Mouse (Mus musculus): ENCODE results near the gene Acd. TPM values are rescaled to one million over a fixed set of nuclear protein-coding genes. Genes with fewer than 3 reads are reported as not detected.

The Acd gene
- 1 to 10 TPM; 6.5 to 6.8 TPM for total RNA-seq (2021)
- long read RNA-seq, experiment 1, transcript Acd-201 (11 exons, 3,154 nt): major isoform, 9 of 13 reads
- long read RNA-seq, experiment 1, partial matches to known transcripts: 1 of 13 reads
- long read RNA-seq, experiment 1, other reads (novel, unspliced or antisense): 3 of 13 reads
- long read RNA-seq, experiment 2, partial matches to known transcripts: 0 of 7 reads
- long read RNA-seq, experiment 2, other reads (novel, unspliced or antisense): 4 of 7 reads

DNA sequence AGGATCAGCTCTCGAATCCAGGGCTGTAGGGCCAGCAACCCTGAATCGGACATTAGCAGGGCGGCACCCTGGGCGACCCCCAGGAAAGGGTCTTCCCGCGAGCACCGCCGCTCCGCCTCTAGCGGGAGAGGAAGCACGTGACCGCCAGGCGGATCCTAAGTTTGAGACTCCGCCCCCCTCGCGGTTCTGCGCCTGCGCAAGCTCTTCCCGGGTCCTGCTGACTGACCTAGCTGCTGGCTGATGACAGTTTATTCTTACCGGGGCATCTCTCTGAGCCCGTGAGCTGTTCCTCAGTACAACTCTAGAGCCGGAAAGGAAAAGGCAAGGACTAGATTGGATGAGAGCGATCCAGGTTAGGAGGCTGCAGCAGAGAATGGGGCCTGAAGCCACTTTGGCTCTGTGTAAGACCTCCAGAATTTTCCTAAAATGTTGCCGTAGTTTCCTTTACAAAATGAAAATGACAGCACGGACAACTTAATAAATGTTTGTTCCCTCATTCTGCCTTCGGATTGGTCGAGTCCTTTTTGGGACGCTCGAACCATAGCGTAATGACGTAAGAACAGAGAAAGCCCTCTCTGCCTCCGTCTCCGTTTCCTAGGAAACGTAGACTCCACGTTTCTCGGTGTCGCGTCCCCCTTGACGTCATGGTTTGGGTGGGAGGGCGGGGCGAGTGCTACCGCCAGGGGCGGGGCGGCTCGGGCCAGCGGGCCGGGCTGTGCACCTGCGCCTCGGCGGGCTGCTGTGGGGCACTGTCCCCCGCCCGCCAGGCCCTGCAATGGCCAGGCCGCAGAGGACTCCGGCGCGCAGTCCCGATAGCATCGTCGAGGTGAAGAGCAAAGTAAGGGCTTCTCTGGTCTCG lies at the start of gene Acd, which contains the start of gene Pard6a:
Gene Acd (minus strand): TSS at position 137 of the 859 bp plus-strand sequence.
Gene Pard6a (plus strand): TSS at position 183 of the 859 bp plus-strand sequence.
- DNase-seq: peak; percentile 91

DNA sequence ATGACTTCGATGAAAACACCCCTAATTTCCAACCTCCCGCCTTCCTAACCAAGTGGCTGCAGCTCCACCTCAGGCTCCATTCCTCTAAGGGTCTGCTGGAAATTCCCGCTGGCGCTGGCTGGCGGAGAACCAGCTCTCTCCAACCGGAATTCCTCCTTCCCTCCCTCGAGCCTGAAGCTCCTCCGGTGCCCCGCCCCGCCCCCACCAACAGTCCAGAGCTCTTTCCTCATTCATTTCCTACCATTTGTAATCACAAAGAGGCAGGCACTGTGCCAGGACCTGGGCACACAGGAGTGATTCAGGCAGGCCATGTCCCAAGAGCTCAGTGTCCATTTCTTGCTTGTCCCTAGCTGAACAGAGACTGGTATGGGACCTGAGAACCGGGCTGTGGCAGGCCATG lies 49.7 kb upstream of the Acd start:
- peak; percentile 35 for DNase-seq

DNA sequence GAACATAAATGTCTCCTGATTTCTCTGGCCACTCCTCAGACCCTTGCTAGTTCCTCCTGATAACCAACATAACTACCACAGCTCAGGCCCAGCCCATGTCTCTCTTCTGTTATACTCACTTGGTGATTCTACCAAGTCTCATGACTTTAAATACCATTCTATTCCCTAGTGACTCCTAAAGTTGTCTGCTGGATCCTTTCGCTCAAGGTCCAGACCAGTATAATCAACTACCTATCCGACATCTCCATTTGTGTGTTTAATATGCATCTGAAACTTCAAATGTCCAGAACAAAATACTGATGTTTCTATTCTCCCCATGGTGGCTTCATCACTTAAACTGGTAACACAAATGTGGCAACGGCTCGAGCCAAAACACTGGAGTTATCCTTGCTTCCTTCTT lies 42.4 kb upstream of the Acd start:
- no peak for DNase-seq

DNA sequence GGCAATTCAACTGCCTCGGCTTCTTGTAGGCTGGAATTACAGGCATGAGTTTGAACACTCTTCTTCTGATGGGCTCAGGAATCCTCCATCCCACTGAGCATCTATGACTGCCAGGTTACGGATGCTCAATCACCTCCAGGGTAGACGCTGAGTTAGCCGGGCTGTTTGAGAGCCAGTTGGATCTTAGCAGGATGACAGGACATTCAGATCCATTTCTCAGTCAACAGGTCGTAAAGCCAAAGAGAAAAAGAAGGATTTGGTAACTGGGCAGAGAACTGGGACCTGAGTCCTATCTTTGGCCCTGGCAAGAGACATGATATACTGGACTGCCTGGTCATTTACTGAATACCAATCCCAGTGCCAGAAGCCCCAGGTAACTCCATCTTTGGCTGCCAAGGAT lies 38.3 kb upstream of the Acd start:
- DNase-seq: peak; percentile 55

DNA sequence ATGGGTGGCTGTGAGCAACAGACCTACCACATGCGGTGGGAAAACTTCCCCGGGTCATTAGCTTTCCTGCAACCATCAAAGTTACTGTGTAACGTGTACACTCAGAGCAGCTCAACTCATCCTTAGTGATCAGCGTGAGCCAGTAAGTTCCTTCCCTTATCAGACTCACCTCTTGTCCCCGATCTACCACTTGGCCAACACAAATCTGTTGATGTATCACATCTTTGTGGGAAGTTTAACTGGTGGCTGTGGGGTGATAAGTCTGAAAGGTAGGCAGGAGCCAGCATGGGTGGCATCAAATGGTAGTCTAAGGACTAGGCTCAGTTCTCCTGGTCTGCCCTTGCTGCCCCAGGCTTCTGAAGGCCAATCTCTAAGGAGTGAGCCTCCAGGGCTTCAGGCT lies 31.3 kb upstream of the Acd start:
- no peak for DNase-seq

DNA sequence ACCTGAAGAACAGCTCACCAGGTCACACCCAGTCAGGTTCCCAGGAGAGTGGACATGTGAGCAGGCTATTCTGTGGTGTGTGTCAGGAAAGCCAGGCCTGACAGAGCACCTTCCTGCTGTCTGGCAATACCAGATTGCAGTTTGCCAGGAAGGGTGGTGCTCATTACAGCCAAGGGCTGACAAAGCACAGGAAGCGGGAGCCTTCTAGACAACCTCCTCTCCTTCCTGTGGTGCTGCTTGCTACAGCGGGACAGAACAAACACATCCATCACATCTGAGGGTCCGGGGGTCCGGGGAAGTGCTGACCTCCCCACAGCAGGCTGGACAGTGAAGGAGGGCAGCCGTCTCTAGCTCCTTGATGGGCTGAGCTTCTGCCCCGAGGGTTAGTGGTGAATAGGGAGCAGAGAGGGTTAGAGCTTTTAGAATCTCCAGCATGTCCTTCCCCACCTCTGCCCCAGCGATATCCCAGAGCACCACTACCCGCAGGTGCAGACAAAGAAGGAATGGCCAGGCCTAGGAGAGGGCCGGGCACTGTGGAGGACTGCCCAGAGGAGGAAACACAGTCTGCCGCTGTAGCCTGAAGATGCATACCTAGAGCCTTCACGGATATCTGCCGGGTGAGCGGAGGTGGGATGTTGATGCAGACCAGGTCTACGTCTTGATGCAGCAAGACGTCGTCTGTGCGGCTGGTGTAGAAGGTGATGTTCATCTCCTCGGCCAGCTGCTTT lies 26.7 kb upstream of the Acd start:
- peak; percentile 53 for DNase-seq

DNA sequence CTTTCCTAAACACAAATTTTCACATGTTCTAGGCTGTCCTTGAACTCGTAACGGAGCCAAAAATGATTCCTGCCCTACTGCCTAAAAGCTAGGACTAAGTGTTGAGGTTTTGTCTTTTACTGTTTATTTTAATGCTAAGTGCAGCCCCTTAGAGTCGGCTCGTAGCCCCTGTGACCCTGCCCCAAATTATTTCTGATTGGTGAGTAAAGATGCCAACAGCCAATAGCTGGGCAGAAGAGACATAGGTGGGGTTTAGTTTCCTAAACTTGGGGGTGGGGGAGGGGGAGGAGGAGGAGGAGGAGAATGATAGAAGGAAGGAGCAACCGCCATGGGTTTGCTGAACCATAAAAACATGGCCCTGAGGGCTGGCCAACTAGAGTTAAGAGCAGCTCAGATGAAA lies 24.8 kb upstream of the Acd start:
- no peak for DNase-seq

DNA sequence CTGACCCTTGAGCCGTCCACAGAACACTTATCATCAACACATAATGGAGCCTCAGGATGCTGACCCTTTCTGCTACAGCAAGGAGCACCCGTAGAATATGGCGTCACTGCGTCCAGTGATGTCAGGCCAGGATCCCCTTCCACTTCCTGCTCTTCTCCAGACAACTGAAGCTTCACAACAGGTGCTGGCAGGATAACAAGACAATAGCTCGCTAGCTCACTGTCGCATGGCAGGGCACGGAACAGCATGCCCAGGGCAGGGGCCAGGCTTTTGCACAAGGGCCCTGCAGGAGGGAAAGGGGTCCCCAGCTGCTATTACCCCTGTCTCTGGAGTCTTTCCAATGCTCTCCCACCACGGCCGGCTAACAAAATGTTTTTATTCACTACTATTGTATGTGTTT lies 22.0 kb upstream of the Acd start:
- DNase-seq: no peak

DNA sequence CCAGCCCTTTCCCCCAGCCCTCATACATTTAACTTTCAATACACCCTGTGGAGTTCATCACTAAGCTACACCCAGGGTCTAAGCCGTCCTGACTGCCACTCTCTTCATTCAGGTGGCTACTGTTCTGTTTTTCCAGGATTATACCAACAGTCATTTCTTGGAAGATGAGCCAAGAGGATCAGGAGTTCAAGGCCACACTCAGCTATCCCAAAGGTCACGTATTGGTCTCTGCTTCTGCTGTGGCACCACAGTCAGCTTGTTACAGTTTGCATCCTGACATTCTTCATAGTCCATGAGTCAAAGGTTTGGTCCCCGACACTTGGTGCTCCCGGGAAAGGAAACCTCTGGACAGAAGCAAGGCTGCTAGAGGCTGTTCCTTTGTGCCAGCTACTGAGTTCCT lies 18.7 kb upstream of the Acd start:
- DNase-seq: no peak

DNA sequence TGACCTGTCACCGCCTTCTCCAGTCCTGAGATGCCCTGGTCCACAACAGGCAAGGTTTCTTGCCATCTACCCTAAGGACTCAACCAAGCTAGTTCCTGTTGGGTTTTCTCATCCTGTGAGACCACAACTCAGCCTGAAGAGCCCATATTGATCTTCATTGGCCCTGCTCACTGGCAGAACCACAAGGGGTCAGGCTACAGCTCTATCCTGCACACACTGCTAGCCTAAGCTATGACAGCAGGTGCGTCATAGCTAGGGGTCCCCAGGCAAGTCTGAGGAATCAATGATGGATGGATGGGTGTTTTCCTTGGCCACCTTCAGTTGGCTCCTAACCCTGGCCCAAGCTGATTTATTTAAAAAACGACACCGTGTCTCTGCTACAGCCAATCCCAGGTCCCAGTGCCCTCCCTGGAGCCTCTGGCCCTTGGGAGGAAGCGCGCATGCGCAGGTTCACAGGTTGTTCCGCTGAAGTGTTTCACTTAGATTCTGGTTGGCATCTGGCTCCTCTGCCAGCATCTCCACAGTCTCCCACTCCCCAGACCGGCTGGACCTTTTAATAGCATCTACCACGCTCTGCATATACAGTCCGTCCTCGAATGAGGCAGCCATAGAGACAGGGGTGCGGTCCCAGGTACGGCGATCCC lies 15.5 kb upstream of the Acd start:
- DNase-seq: no peak

DNA sequence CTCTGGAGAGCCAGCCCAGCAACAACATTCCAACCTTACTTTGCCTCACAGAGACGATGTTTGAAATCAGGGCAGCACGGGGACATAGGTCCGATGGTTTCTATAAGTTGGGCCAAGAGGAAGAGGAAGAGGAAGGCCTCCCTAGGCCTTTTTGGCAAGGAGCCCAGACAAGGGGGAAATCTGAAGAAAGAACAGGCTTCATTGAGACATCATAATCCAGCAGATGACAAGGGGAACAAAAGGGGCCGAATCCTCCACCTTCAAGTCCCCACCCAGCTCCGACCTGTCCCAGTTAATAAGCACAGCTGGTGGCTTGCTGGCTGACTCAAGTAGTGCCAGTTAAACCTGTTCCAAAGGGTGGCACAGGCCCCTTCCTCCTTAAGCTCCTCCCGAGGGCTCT lies 14.1 kb upstream of the Acd start:
- DNase-seq: no peak

DNA sequence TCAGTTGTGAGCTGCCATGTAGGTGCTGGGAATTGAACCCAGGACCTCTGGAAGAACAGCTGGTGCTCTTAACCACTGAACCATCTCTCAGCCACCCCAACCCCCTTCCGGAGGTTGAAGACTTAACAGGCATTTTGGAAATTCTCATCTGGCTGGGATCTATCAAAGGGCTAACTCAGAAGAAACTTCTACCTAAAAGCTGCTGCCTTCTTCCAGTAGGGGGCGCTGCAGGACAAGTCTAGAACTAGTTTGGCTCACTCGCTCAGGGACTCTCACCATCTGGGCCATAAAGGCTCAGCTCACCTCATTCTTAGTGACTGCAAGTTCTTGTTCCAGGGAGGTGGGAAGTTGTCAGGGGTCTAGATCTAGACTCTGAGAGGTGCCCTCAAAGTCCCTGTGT lies 13.2 kb upstream of the Acd start:
- peak; percentile 59 for DNase-seq

DNA sequence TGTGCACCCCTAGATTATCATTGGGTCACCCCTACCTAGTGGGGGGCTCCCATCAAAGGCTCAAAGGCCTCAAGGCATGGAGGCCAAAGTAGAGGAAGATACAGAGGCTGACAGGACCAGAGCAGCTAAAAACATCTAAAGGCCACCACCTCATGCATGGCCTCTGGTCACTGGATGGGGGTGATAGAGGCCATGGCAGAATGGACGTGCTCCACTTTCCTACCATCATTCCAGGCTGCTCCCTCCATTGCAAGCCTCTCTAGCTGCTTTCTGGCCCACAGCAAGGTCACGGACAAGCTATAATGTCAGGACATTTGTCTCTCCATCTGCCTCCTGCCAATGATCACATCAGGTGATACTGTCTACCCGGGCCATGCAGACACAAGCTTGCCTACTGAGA lies 11.4 kb upstream of the Acd start:
- no peak for DNase-seq

DNA sequence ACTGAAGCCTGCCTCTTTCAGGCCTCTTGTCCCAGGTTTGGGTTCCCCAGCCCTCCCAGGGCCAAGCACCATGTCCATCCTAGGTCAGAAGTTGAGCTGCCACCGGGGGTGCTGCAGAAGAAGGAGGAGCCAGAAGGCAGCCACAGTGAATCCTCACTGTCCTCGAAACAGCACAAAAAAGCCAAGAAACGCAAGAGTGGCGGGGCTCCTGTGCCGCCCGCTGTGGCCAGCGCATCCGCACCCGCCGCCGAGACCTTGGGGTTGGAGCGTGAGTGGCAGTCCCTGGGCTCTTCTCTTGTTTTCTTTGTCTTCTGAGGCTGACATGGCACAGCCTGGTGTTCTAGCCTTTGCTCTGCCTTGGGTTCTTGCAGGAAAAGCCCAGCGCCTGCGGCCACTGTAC lies 8.4 kb upstream of the Acd start:
- no peak for DNase-seq

DNA sequence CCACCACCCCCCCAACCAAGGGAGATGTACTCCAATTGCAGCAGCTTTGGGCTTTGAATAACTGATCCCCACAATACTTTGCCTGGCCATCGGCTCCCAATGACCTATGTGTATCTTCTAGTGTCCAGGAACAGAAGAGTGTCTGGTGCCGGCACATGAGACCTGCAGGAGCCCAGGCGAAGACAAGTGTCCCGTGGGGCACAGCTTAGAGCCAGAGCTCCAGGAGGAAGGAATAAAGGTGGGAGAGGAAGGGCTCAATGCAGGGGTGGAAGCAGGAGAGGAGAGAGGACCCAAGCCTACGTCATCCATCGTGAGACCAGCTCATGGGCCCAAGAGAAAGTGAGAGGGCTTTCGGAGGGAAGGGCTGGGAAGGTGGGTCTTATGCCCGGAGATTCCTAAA lies 7.8 kb upstream of the Acd start:
- DNase-seq: no peak

DNA sequence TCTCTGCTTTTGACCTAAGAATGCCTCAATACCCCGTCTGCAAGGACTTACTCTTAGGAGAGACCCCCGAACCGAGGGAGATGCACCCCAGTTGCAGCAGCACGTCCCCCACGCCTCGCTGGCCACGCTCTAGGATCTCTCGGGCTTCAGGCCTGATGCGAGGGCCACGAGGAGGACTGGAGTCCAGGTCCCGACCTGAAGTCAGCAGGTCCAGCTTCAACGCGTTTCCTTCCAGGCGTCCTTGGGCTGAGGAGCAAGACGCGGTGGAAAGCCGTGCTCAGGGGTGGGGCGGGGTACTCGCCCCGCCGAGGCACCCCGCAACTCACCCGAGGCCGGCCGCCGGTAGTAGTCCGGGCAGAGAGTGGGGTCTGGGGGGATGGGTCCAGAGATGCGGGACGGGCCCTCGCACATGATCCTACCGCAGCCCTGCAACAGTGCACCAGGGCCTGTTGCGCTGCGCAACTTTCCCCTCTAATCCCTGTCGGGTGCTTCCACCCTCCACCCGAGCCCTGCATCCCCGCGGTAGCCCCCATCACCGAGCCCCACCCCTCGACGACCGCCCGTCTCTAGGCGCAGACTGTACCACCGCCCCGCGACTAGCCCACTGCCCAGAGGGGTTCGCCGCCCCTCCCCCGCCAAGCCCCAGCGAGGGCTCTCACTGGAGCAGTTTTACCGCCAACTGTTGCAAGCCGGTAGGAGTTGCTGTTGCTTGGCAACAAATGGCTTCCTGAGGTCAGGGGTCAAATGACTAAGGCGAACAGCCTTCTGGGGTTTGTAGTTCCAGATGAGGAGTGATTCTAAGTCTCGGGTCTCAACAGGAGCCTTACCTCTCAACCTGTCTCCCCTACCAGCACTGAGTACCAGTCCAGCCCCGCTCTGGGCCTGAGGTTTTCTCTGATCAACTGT lies 6.8 kb upstream of the Acd start, which contains the start of the genes 4933405L10Rik and Enkd1:
Gene 4933405L10Rik (plus strand): TSS at position 158 of the 906 bp plus-strand sequence.
Gene Enkd1 (minus strand): TSS at position 713 of the 906 bp plus-strand sequence.
- peak; percentile 75 for DNase-seq

DNA sequence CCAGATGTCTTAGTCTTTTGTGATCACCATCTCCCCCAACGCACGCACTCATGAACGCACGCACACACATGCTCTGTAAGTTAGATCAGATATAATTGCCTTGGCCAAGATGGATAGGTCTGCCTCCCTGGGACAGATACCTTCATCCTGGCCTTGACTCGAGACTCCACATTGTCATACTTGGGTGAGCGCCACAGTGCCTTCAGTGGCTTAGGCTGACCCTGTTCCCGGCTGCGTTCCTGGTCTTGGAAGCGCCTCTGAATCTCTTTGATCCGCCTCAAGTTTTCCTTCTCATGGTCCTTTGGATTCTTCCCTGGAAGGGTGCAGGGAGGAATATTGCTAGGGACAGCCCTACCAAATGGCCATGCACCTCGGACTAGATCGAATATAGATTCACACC lies 5.5 kb upstream of the Acd start:
- no peak for DNase-seq

DNA sequence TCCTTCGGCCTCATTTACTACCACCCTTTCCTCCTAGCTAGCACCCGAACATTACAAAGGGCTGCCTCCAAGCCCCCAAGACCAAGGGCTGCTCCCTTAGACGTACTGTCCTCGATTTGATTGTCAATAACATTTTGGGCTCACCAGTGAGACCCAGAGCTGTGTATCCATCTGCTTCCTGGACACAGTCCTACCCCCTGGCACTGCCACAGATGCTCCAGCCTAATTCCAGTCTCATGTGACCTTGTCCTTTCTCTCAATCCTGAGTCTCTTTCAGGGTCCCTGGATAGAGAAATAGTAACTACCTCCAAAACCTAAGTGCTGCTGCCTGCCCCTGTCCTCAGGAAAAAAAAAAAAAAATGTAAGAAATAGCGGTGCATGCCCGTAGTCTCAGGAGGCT lies 4.1 kb upstream of the Acd start:
- no peak for DNase-seq

DNA sequence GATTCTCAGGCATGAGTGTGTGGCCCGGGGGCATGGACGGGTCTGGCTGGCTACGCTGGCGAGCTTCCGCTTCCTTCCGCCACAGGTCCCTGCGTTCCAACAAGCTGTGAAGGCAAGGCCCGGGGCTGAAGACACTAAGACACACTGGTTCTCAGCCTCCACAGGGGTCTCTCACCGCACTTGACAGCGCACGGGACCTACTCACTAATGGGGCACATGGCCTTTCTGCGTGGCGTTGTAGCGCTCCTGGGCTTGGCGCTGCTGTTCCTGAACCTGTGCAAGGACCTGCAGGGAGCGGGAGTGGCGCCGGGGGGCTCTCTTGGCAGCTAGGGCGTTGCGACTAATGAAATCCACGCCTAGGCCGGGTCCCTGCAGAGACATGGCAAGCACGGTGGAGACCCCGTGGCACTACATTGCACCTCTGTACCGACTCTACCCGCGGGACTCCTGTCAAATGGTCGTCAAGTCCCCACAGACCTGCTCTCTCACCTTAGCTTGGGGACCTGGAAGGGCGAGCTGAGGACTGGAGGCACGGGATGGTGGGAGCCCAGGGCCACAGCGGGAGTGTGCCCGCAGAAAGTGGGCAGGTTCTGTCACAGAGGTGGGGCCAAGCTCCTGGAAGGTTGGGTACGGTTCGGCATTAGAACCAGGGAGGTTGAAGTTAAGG lies 3.4 kb upstream of the Acd start:
- no peak for DNase-seq

DNA sequence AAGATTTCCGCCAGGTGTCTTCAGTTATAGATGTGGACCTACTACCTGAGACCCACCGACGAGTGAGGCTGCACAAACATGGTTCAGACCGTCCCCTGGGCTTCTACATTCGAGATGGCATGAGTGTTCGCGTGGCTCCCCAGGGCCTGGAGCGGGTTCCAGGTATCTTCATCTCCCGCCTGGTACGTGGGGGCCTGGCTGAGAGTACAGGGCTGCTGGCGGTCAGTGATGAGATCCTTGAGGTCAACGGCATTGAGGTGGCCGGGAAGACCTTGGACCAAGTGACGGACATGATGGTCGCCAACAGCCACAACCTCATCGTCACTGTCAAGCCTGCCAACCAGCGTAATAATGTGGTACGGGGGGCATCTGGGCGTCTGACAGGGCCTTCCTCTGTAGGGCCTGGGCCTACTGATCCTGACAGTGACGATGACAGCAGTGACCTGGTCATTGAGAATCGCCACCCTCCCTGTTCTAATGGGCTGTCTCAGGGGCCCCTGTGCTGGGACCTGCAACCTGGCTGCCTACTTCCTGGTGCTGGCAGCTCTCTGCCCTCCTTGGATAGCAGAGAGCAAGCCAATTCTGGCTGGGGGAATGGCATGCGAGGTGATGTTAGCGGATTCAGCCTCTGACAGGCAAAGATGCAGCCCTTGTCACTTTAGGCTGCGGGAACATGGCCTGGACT lies 2.0 kb upstream of the Acd start:
- DNase-seq: no peak

Measured in gastrocnemius, postnatal 25 days (tissue).